Mouse (Mus musculus) midbrain, postnatal 0 days (tissue): ENCODE measurements around the gene 5830473C10Rik. TPM values are rescaled to one million over a fixed set of nuclear protein-coding genes. Genes with fewer than 3 reads are reported as not detected.
A peak's percentile ranks its signal among the peaks of the same experiment; 100 is the strongest.

Experiments used
- ATAC-seq: fragments of 200-750 bp; cut with Nextera tagmentation; 2 replicates; pipeline ENCODE4 v1.8.0; 2017; ENCODE audit warnings: moderate number of reproducible peaks, mild to moderate bottlenecking, moderate TSS enrichment, moderate library complexity; ENCODE audit not compliant: low FRiP score
- DNase-seq: peaks from one replicate; pipeline ENCODE4 v3.0.0-alpha.2; 2015; ENCODE audit warnings: low spot score
- H3K27ac ChIP-seq: fragments of 300-500 bp; sonication (generic); 2 replicates; pipeline ENCODE4 v1.5.1; 2014; ENCODE audit warnings: low read depth, mild to moderate bottlenecking, low read length, mixed read lengths
- H3K27me3 ChIP-seq: fragments of 300-500 bp; sonication (generic); 2 replicates; pipeline ENCODE4 v1.6.1; 2014; ENCODE audit warnings: low read length, control low read depth, mixed read lengths; ENCODE audit not compliant: insufficient read depth
- H3K36me3 ChIP-seq: fragments of 300-500 bp; sonication (generic); 2 replicates; pipeline ENCODE4 v1.6.1; 2014; ENCODE audit warnings: low read length, control low read depth, mixed read lengths; ENCODE audit not compliant: insufficient read depth
- H3K4me1 ChIP-seq: fragments of 300-500 bp; sonication (generic); 2 replicates; pipeline ENCODE4 v1.6.1; 2014; ENCODE audit warnings: mild to moderate bottlenecking, control low read depth, antibody characterized with exemption, low read length, mixed read lengths; ENCODE audit not compliant: insufficient read depth
- H3K4me2 ChIP-seq: fragments of 300-500 bp; sonication (generic); 2 replicates; pipeline ENCODE4 v1.6.1; 2014; ENCODE audit warnings: low read depth, mild to moderate bottlenecking, low read length, mixed read lengths; ENCODE audit not compliant: poor library complexity, severe bottlenecking
- H3K4me3 ChIP-seq: fragments of 300-500 bp; sonication (generic); 2 replicates; pipeline ENCODE4 v1.5.1; 2014; ENCODE audit warnings: low read depth, mild to moderate bottlenecking, low read length, moderate library complexity
- H3K9ac ChIP-seq: fragments of 300-500 bp; sonication (generic); replicated peaks from 2 replicates; pipeline ENCODE4 v1.6.1; 2014; ENCODE audit warnings: mild to moderate bottlenecking, low read length, moderate library complexity, mixed read lengths; ENCODE audit not compliant: poor library complexity, severe bottlenecking
- H3K9me3 ChIP-seq: fragments of 300-500 bp; sonication (generic); 2 replicates; pipeline ENCODE4 v1.6.1; 2016; ENCODE audit warnings: low read length, control low read depth
- CTCF ChIP-seq: IDR thresholded peaks from 2 replicates; pipeline ENCODE4 v1.5.1; 2016; ENCODE audit warnings: antibody characterized with exemption, mild to moderate bottlenecking
- WGBS: fragments of 180-500 bp; shearing (Covaris S2); extraction: QIAGEN DNeasy Blood & Tissue Kit; methylation state at CpG from one replicate; pipeline ENCODE4 v1.1.7; 2014; 5-methylcytosine and 5-hydroxymethylcytosine counted together
- polyA plus RNA-seq: library from polyadenylated mRNA; unstranded; fragments of >200 nt; fragmentation: Nextera tagmentation; extraction: Ambion mirVana; gene quantifications from 2 replicates; pipeline ENCODE4 v1.2.1, GENCODE M21; 2015
- total RNA-seq: library from RNA; depleted of rRNA; stranded (reverse); fragments of >200 nt; gene quantifications from 2 replicates; pipeline ENCODE4 v1.2.3, GENCODE M21; 2014

5830473C10Rik gene
- total and polyA plus RNA-seq, 2 experiments from 2014 or later, result 0.19 TPM; not detected in 1

DNA sequence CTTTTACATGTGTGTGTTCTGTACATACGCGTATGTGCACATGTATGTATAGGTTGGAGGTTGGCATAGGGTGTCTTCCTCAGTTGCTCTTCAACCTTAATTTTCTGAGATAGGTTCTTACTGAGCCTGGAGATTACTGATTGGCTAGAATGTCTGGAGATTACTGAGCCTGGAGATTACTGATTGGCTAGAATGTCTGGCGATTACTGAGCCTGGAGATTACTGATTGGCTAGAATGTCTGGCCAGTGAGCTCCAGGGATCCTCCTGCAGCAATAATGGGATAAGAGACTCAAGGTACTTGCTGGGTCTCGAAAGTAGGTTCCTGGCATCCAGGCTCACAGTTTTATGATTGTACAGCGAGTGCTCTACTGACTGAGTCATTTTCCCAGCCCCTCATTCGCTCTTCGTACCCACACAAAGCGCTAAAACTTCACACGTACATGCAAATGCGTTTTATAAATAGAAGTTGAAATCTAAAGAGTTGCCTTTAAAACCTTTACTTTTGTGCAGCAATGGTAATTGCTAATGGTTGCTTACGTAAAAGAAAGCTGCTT lies 891 bp downstream of the 5830473C10Rik start:
- Histone ChIP-seq H3K27me3 (no peaks in the 10 kb centered on the region), H3K4me3 (no peak overlapping the region), H3K36me3 (no peaks in the 10 kb centered on the region), H3K4me1 (no peaks in the 10 kb centered on the region), H3K9me3 (no peaks in the 10 kb centered on the region), H3K4me2 (no peak overlapping the region), H3K9ac (no peak overlapping the region), H3K27ac (no peak overlapping the region)
- ATAC-seq, result no peak
- 94% methylated on average over 11 of the region's 11 CpGs for WGBS
- DNase-seq, result no peak
- no peak for TF ChIP-seq CTCF

DNA sequence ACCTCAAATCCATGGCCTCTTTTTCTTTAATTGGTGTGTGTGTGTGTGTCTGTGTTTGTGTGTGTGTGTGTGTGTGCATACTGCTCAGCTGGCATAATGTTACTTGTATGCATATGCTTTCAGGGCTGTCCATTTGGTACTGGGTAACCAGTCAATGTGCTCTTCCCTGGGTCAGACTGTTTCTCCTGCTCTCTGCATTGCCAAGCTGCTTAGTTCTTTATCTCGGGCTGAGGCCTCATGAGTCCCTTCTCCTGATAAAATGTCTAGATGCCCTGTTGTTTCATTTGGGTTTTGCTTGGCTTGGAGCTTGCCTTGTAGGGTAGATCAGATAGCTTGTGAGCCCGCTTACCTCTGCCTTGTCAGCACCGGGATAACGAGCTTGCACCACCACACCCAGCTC lies 2.0 kb downstream of the 5830473C10Rik start:
- ATAC-seq, result no peak
- no peak for DNase-seq
- H3K27me3 ChIP-seq, result no peaks in the 10 kb centered on the region
- H3K27ac ChIP-seq, result no peak overlapping the region
- H3K9me3 ChIP-seq, result no peaks in the 10 kb centered on the region
- H3K36me3 ChIP-seq, result no peaks in the 10 kb centered on the region
- H3K4me1 ChIP-seq, result no peaks in the 10 kb centered on the region
- WGBS, result 87% methylated on average over 4 of the region's 4 CpGs
- no peak overlapping the region for H3K9ac ChIP-seq
- H3K4me2 ChIP-seq, result no peak overlapping the region
- TF ChIP-seq CTCF, result no peak
- H3K4me3 ChIP-seq, result no peak overlapping the region

DNA sequence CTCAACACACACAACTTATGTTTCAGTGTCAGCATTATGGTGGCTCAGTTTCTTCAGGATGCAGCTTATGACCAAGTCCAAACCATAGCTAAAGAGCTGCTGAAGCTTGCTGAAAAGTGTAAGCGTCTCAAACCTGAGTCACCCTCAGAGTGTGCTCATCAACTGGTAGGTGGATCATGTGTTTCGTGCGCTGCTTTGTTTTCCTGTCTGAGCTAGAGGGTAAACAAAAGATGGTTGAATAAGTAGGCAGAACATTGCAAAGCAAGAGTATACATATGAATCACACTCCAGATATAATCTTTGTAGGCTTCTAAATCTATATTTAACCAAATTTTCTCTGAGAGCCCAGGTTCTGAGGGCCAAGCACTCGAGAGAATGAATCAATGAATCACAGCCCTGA lies 3.3 kb downstream of the 5830473C10Rik start:
- ATAC-seq, result no peak
- H3K4me2 ChIP-seq, result no peak overlapping the region

GRCm38 (mm10) chr5:90565205-90565604 lies 4.3 kb downstream of the 5830473C10Rik start:
- ATAC-seq (no peak), DNase-seq (no peak)
- H3K27ac ChIP-seq, result no peak overlapping the region
- no peak for TF ChIP-seq CTCF
- WGBS, result 81% methylated on average over 6 of the region's 6 CpGs
- no peaks in the 10 kb centered on the region for H3K4me1 ChIP-seq
- no peak overlapping the region for H3K4me3 ChIP-seq
- H3K9ac ChIP-seq, result no peak overlapping the region
- no peak overlapping the region for H3K4me2 ChIP-seq
- H3K9me3 ChIP-seq, result no peaks in the 10 kb centered on the region
- H3K36me3 ChIP-seq, result no peaks in the 10 kb centered on the region
- no peaks in the 10 kb centered on the region for H3K27me3 ChIP-seq

More for the DNA sequence above, 3.3 kb downstream of the 5830473C10Rik start:
- 87% methylated on average over 4 of the region's 4 CpGs for WGBS
- Histone ChIP-seq H3K4me3 (no peak overlapping the region), H3K36me3 (no peaks in the 10 kb centered on the region), H3K27me3 (no peaks in the 10 kb centered on the region), H3K4me1 (no peaks in the 10 kb centered on the region), H3K27ac (no peak overlapping the region), H3K9me3 (no peaks in the 10 kb centered on the region), H3K9ac (no peak overlapping the region)
- no peak for TF ChIP-seq CTCF
- no peak for DNase-seq

DNA sequence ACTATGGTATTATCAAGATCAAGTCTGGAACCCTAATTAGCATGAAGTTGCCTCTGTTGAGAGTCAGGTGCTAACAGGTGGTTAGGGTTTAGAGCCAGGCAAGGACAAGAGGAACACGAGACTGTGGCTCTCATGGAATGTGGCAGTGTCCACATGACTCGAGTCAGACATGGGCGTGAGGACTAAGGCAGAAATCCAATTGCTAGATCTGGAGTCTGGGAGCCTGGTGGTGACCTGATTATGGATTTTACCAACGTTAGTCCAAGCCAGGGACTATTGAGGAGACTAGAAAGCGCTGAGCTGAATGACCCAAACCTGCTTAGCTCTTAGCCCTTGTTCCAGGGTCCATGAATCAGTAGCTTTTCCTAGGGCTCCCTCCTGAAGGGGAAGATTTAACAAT lies 6.9 kb downstream of the 5830473C10Rik start:
- no peak for TF ChIP-seq CTCF
- Histone ChIP-seq H3K4me1 (no peaks in the 10 kb centered on the region), H3K9ac (no peak overlapping the region), H3K4me2 (no peak overlapping the region), H3K4me3 (no peak overlapping the region), H3K27ac (no peak overlapping the region), H3K9me3 (no peaks in the 10 kb centered on the region), H3K36me3 (no peaks in the 10 kb centered on the region), H3K27me3 (no peaks in the 10 kb centered on the region)
- DNase-seq (no peak), ATAC-seq (no peak)
- 87% methylated on average over 5 of the region's 5 CpGs for WGBS

GRCm38 (mm10) chr5:90568338-90568737 lies 7.4 kb downstream of the 5830473C10Rik start:
- Histone ChIP-seq H3K9me3 (no peaks in the 10 kb centered on the region), H3K4me1 (no peaks in the 10 kb centered on the region), H3K4me3 (no peak overlapping the region), H3K27me3 (no peaks in the 10 kb centered on the region), H3K9ac (no peak overlapping the region), H3K27ac (no peak overlapping the region), H3K36me3 (no peaks in the 10 kb centered on the region), H3K4me2 (no peak overlapping the region)
- TF ChIP-seq CTCF, result no peak
- ATAC-seq, result no peak
- DNase-seq, result peak; percentile 19
